Mouse (Mus musculus) neural tube, embryonic 11.5 days (tissue): ENCODE measurements around the gene Lcn12. TPM values are rescaled to one million over a fixed set of nuclear protein-coding genes. Genes with fewer than 3 reads are reported as not detected.

Experiments
- ATAC-seq: fragments of 200-750 bp; cut with Nextera tagmentation; 2 replicates; pipeline ENCODE4 v1.8.0; 2017; ENCODE audit warnings: moderate number of reproducible peaks, mild to moderate bottlenecking, moderate TSS enrichment, moderate library complexity; ENCODE audit not compliant: insufficient read depth, low FRiP score, low TSS enrichment
- DNase-seq: peaks from one replicate; pipeline ENCODE4 v3.0.0-alpha.2; 2015; ENCODE audit warnings: low spot score
- H3K27ac ChIP-seq: fragments of 300-500 bp; sonication (generic); 2 replicates; pipeline ENCODE4 v1.5.1; 2014; ENCODE audit warnings: low read depth, mild to moderate bottlenecking, low read length
- H3K27me3 ChIP-seq: fragments of 300-500 bp; sonication (generic); 2 replicates; pipeline ENCODE4 v1.6.1; 2014; ENCODE audit warnings: mild to moderate bottlenecking, low read length, mixed read lengths; ENCODE audit not compliant: control insufficient read depth, insufficient read depth
- H3K36me3 ChIP-seq: fragments of 300-500 bp; sonication (generic); 2 replicates; pipeline ENCODE4 v1.6.1; 2014; ENCODE audit warnings: mild to moderate bottlenecking, low read length, moderate library complexity, mixed read lengths; ENCODE audit not compliant: control insufficient read depth, insufficient read depth
- H3K4me1 ChIP-seq: fragments of 300-500 bp; sonication (generic); 2 replicates; pipeline ENCODE4 v1.6.1; 2014; ENCODE audit warnings: low read length, mixed read lengths; ENCODE audit not compliant: control insufficient read depth, insufficient read depth
- H3K4me2 ChIP-seq: fragments of 300-500 bp; sonication (generic); 2 replicates; pipeline ENCODE4 v1.6.1; 2014; ENCODE audit warnings: low read depth, mild to moderate bottlenecking, moderate library complexity
- H3K4me3 ChIP-seq: fragments of 300-500 bp; sonication (generic); 2 replicates; pipeline ENCODE4 v1.5.1; 2014; ENCODE audit warnings: low read depth, low read length
- H3K9ac ChIP-seq: fragments of 300-500 bp; sonication (generic); 2 replicates; pipeline ENCODE4 v1.6.1; 2014; ENCODE audit warnings: mild to moderate bottlenecking, low read length
- H3K9me3 ChIP-seq: fragments of 300-500 bp; sonication (generic); 2 replicates; pipeline ENCODE4 v1.6.1; 2016; ENCODE audit warnings: low read length; ENCODE audit not compliant: control insufficient read depth
- WGBS: fragments of 180-500 bp; shearing (Covaris S2); extraction: QIAGEN DNeasy Blood & Tissue Kit; methylation state at CpG from one replicate; pipeline ENCODE4 v1.1.7; 2014; 5-methylcytosine and 5-hydroxymethylcytosine counted together
- microRNA-seq: library from miRNA; unstranded; fragments of <30 nt; microRNA quantifications from one replicate; pipeline ENCODE4, GENCODE M21; 2016
- polyA plus RNA-seq: library from polyadenylated mRNA; unstranded; fragments of >200 nt; fragmentation: Nextera tagmentation; extraction: Ambion mirVana; gene quantifications from 2 replicates; pipeline ENCODE4 v1.2.1, GENCODE M21; 2014

Lcn12 gene
- polyA plus RNA-seq, 1 experiment from 2014 or later, result not detected

DNA sequence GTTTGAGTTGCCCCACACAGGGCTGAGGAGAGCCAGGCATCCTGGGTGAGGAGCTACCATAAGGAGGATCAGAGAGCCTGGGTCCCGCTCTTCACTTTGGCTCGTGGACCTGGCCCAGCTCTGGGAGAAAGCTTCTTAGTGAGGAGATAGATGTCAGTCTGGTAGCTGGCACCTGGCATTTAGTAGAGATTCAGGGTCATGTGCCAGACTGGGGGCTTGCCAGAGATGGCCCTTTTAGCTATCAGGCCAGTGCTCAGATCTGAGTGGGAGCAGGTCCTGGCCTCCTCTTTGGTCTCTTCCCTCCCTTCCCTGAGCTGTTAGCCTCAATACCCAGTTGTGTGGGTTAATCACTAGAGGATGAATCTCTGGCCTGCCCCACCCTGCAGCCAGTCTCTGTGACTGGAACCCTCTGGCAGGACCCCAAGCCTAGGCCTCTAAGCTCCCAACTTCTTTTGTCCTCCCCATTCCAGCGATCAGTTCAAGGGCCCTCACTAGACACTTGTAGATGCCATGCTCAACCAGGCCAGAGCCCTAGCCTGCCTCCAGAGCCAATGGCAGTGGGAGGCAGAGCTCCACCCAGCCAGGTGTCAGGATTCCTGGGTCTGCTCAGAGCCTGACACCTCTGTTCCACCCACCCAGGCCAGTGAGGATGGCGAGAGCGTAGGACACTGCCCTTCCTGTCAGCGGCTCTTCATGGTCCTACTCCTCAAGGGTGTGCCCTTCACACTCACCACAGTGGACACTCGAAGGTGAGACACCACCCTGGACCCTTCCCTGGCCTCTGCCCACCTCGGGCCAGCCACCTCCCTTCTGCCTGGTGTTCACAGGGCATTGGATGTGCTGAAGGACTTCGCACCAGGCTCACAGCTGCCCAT lies 36.5 kb downstream of the Lcn12 start:
- 89% methylated on average over 9 of the region's 9 CpGs for WGBS
- no peak overlapping the region for H3K9ac ChIP-seq
- H3K27me3 ChIP-seq, result no peaks in the 10 kb centered on the region
- no peak for DNase-seq
- H3K27ac ChIP-seq, result no peak overlapping the region
- H3K4me3 ChIP-seq, result no peak overlapping the region
- peaks cover 5% of the 10 kb centered on the region for H3K4me1 ChIP-seq
- H3K4me2 ChIP-seq, result no peak overlapping the region
- ATAC-seq, result no peak
- H3K9me3 ChIP-seq, result no peaks in the 10 kb centered on the region
- H3K36me3 ChIP-seq, result no peaks in the 10 kb centered on the region

DNA sequence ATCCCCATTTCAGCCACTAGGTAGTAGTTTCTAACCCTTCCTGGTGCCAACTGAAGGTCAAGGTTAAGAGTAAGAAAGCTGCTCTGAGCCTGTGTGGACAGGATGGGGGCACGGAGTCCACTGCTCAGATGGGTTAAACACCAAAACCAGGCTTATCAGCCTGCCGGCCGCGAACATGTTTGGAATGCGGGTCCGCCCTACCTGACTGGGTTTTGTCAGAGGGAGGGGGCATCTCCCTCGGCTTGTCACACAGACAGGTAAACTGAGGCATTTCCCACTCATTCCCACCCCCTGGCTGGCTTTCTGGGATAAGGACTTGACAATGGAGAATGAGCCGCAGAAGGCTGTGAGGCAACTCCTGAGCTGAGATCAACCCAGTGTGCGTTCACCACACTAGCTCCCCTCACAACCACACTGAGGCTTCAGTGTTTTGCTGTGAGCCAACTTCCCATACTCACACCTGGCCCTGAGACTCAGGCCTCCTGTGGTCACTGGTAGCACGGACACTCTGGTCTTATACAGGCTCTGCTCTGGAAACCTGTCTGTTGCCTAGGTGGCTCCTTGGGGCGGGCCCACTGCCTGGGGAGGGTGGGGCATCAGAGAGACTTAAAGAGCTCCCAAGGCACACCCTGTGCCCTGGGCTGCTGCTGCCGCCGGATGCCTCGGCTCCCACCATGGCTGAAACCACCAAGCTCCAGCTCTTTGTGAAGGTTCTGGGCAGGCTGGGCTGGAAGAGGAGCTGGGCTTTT lies 37.3 kb downstream of the Lcn12 start, which contains the start of gene Clic3:
TSS of gene Clic3 (plus strand) at position 634 of the 749 bp plus-strand sequence.
- 68% methylated on average over 14 of the region's 14 CpGs for WGBS
- H3K9me3 ChIP-seq, result no peaks in the 10 kb centered on the region
- no peak within 1 kb of the TSS for H3K4me2 ChIP-seq
- no peak within 1 kb of the TSS for H3K4me3 ChIP-seq
- ATAC-seq (no peak), DNase-seq (no peak)
- H3K9ac ChIP-seq, result no peak within 1 kb of the TSS
- H3K27me3 ChIP-seq, result no peaks in the 10 kb centered on the region
- H3K4me1 ChIP-seq, result peaks cover 3% of the 10 kb centered on the region
- no peaks in the 10 kb centered on the region for H3K36me3 ChIP-seq
- no peak within 1 kb of the TSS for H3K27ac ChIP-seq

DNA sequence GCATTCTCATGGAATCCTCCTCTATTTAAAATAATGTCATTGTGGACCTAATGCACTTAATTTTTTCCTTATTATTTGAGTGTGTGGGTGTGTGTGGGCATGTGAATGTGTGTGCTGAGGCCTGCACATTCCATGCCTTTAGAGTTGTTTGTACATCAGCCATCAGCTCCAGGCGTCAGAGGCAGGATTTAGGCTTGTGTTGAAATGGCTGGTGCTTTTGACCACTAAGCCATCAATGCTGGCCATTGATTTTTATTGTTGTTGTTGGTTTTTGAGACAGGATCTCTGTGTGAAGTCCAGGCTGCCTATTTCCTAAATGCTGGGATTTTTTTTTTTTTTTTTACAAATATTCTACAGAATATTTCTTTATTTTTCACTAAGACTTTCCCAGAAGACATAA lies 40.8 kb downstream of the Lcn12 start:
- H3K4me3 ChIP-seq, result no peak overlapping the region
- H3K9me3 ChIP-seq, result no peaks in the 10 kb centered on the region
- no peaks in the 10 kb centered on the region; the same call in 1 of the 2 replicates for H3K36me3 ChIP-seq
- WGBS, result 43% methylated on average over 1 of the region's 1 CpGs
- H3K27me3 ChIP-seq, result no peaks in the 10 kb centered on the region
- no peak overlapping the region for H3K27ac ChIP-seq
- H3K9ac ChIP-seq, result no peak overlapping the region
- no peak overlapping the region for H3K4me2 ChIP-seq
- DNase-seq (no peak), ATAC-seq (no peak)
- no peaks in the 10 kb centered on the region for H3K4me1 ChIP-seq

DNA sequence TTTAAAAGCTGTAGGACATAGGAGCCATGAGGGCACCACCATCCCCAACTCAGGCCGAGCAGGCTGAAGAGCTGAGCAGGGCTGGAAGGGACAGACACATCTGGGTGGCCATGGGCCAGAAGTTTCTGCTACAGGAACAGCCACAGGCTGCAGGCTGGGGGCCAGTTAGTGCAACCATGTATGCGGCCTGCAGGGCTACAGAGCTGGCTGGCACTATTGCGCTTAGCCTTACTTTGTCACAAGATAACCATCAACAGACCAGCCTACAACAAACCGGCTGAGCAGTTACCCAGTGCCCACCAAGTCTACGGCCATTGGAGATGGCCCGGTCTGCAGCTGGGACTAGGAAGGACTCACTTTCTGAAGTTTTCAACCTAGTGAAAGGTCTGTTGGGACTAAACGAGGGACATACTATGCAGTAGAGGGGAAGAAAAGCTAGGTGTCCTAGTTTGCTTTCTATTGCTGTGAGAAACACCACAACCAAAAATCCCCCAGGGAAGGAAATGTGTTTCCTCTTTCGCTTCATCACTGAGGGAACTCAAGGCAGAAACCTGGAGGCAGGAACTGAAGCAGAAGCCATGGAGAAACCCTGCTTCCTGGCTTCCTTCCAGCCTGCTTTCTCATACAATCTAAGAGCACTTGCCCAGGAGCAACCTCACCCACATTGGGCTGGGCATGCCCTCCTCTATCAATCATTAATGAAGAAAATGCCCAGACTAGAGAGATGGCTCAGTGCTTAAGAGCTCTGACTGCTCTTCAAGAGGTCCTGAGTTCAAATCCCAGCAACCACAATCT lies 42.7 kb downstream of the Lcn12 start:
- no peaks in the 10 kb centered on the region; the same call in 1 of the 2 replicates for H3K36me3 ChIP-seq
- 88% methylated on average over 8 of the region's 8 CpGs for WGBS
- no peak overlapping the region for H3K9ac ChIP-seq
- H3K4me3 ChIP-seq, result no peak overlapping the region
- ATAC-seq, result no peak
- no peaks in the 10 kb centered on the region for H3K9me3 ChIP-seq
- DNase-seq, result no peak
- H3K4me1 ChIP-seq, result no peaks in the 10 kb centered on the region
- no peaks in the 10 kb centered on the region for H3K27me3 ChIP-seq
- H3K27ac ChIP-seq, result no peak overlapping the region
- no peak overlapping the region for H3K4me2 ChIP-seq

DNA sequence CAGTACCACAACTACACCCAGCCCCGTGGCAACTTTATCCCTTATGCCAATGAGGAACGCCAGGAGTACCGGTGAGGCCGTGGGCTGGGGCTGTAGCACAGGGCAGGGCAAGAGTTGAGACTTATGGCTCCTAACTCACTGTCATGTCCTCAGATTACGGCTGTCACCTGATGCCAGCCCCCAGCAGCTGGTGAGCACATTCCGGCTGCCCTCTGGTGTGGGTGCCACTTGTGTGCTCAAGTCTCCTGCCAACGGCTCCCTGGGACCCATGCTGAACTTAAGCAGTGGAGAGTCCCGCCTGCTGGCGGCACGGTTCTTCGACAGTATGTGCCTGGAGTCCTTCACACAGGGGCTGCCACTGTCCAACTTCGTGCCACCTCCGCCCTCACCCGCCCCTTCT lies 51.0 kb downstream of the Lcn12 start:
- H3K4me2 ChIP-seq, result no peak overlapping the region
- 94% methylated on average over 14 of the region's 14 CpGs for WGBS
- no peaks in the 10 kb centered on the region for H3K27me3 ChIP-seq
- DNase-seq (no peak), ATAC-seq (no peak)
- H3K4me1 ChIP-seq, result no peaks in the 10 kb centered on the region
- no peak overlapping the region for H3K9ac ChIP-seq
- H3K27ac ChIP-seq, result no peak overlapping the region
- H3K4me3 ChIP-seq, result no peak overlapping the region
- H3K36me3 ChIP-seq, result peaks cover 3% of the 10 kb centered on the region
- H3K9me3 ChIP-seq, result no peaks in the 10 kb centered on the region

DNA sequence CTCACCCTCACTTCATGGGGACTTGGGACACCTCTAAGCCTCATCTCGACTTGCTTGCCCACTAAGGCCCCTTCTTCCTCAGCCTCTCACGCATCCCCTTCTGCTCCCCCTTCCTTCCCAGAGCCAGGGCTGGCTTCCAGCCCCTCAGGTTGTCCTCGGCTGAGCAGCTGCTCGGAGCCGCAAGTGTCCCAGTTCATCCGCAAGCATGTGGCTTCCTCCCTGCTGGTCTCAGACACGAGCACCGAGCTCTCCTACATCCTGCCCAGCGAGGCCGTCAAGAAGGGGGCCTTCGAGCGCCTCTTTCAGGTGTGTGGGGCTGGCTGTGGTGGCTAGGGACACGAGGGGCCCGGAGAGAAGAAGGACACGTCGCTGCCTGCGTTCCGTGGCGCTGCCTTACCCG lies 52.6 kb downstream of the Lcn12 start:
- Histone ChIP-seq H3K9ac (no peak overlapping the region), H3K4me1 (no peaks in the 10 kb centered on the region), H3K4me2 (no peak overlapping the region), H3K4me3 (no peak overlapping the region), H3K27me3 (no peaks in the 10 kb centered on the region), H3K36me3 (peaks cover 3% of the 10 kb centered on the region), H3K27ac (no peak overlapping the region), H3K9me3 (no peaks in the 10 kb centered on the region)
- ATAC-seq, result no peak
- DNase-seq, result no peak
- WGBS, result 91% methylated on average over 20 of the region's 20 CpGs

Small RNA genes lying within 50 kb of the gene (microRNA-seq; reads per million reads assigned to microRNA genes)
- gene Mir3087, result not detected

Other genes starting within 250 kb of the Lcn12 start
- gene AL732309.1, start 247.0 kb downstream of the Lcn12 start, polyA plus RNA-seq, result 5.1 and 6.6 TPM in 2 replicates
- 11.4 and 13.0 TPM in 2 replicates for gene Tmem203, start 238.5 kb downstream of the Lcn12 start, polyA plus RNA-seq
- 4.0 and 5.3 TPM in 2 replicates for gene Tprn, start 231.3 kb downstream of the Lcn12 start, polyA plus RNA-seq
- gene Ssna1, start 221.5 kb downstream of the Lcn12 start, polyA plus RNA-seq, result 217 and 227 TPM in 2 replicates
- 120 and 128 TPM in 2 replicates for gene Anapc2, start 221.4 kb downstream of the Lcn12 start, polyA plus RNA-seq
- gene Tmem210, start 205.8 kb downstream of the Lcn12 start, polyA plus RNA-seq, result not detected in 2 replicates
- not detected in 2 replicates for gene Lrrc26, start 204.0 kb downstream of the Lcn12 start, polyA plus RNA-seq
- gene Grin1, start 174.7 kb downstream of the Lcn12 start, polyA plus RNA-seq, result 2.5 and 3.7 TPM in 2 replicates
- 65.8 and 87.4 TPM in 2 replicates for gene Man1b1, start 161.6 kb downstream of the Lcn12 start, polyA plus RNA-seq
- gene Dpp7, start 137.6 kb downstream of the Lcn12 start, polyA plus RNA-seq, result 16.2 and 20.6 TPM in 2 replicates
- 5.1 and 7.0 TPM in 2 replicates for gene Uap1l1, start 128.2 kb downstream of the Lcn12 start, polyA plus RNA-seq
- 49.2 and 53.7 TPM in 2 replicates for gene Sapcd2, start 121.6 kb downstream of the Lcn12 start, polyA plus RNA-seq
- gene Entpd2, start 98.0 kb downstream of the Lcn12 start, polyA plus RNA-seq, result 0.12 TPM in 1 of 2 replicates, not detected in the other
- gene Npdc1, start 94.6 kb downstream of the Lcn12 start, polyA plus RNA-seq, result 133 TPM in 2 replicates
- gene Fut7, start 70.6 kb downstream of the Lcn12 start, polyA plus RNA-seq, result 0.11 TPM in 1 of 2 replicates, not detected in the other
- 5.0 and 5.6 TPM in 2 replicates for gene Abca2, start 65.2 kb downstream of the Lcn12 start, polyA plus RNA-seq
- 0.72 and 0.89 TPM in 2 replicates for gene Clic3, start 37.1 kb downstream of the Lcn12 start, polyA plus RNA-seq
- 22.0 and 26.3 TPM in 2 replicates for gene Paxx, start 32.8 kb downstream of the Lcn12 start, polyA plus RNA-seq
- gene Ptgds, start 23.9 kb downstream of the Lcn12 start, polyA plus RNA-seq, result 0.43 TPM in 1 of 2 replicates, not detected in the other
- 82.4 and 88.3 TPM in 2 replicates for gene Fbxw5, start 6.8 kb upstream of the Lcn12 start, polyA plus RNA-seq
- 4.4 and 5.1 TPM in 2 replicates for gene C8g, start 7.8 kb upstream of the Lcn12 start, polyA plus RNA-seq
- gene Traf2, start 53.0 kb upstream of the Lcn12 start, polyA plus RNA-seq, result 29.5 and 34.7 TPM in 2 replicates
- gene Edf1, start 63.9 kb upstream of the Lcn12 start, polyA plus RNA-seq, result 340 and 345 TPM in 2 replicates
- gene Mamdc4, start 80.9 kb upstream of the Lcn12 start, polyA plus RNA-seq, result 1.5 and 4.4 TPM in 2 replicates
- gene Phpt1, start 81.3 kb upstream of the Lcn12 start, polyA plus RNA-seq, result 161 and 167 TPM in 2 replicates
- 0.19 and 0.46 TPM in 2 replicates for gene Ajm1, start 87.8 kb upstream of the Lcn12 start, polyA plus RNA-seq
- gene Rabl6, start 114.6 kb upstream of the Lcn12 start, polyA plus RNA-seq, result 62.3 and 64.4 TPM in 2 replicates
- 0.20 and 0.30 TPM in 2 replicates for gene Ccdc183, start 123.8 kb upstream of the Lcn12 start, polyA plus RNA-seq
- gene Tmem141, start 128.1 kb upstream of the Lcn12 start, polyA plus RNA-seq, result 18.0 and 20.5 TPM in 2 replicates
- gene Fcna, start 134.1 kb upstream of the Lcn12 start, polyA plus RNA-seq, result 0.96 and 1.5 TPM in 2 replicates
- not detected in 2 replicates for gene Lcn8, start 159.2 kb upstream of the Lcn12 start, polyA plus RNA-seq
- not detected in 2 replicates for gene Lcn5, start 164.0 kb upstream of the Lcn12 start, polyA plus RNA-seq
- not detected in 2 replicates for gene Lcn6, start 182.9 kb upstream of the Lcn12 start, polyA plus RNA-seq
- gene Lcn10, start 188.8 kb upstream of the Lcn12 start, polyA plus RNA-seq, result not detected in 2 replicates
- not detected in 2 replicates for gene Obp2a, start 206.1 kb upstream of the Lcn12 start, polyA plus RNA-seq
- 64.5 and 68.2 TPM in 2 replicates for gene Bmyc, start 212.8 kb upstream of the Lcn12 start, polyA plus RNA-seq
- gene Obp2b, start 243.1 kb upstream of the Lcn12 start, polyA plus RNA-seq, result not detected in 2 replicates